Mouse (Mus musculus): ENCODE results near the gene Hs2st1. TPM values are rescaled to one million over a fixed set of nuclear protein-coding genes. Genes with fewer than 3 reads are reported as not detected.

The Hs2st1 gene
- total RNA-seq, 4 experiments from 2014 or later, result 6.7 to 9.6 (median 7.6) TPM

- DNase-seq (ENCODE audit: low spot score), result no peak
Measured at GRCm38 (mm10) chr3:144398166-144398565, 171.8 kb downstream of the Hs2st1 start.

DNA sequence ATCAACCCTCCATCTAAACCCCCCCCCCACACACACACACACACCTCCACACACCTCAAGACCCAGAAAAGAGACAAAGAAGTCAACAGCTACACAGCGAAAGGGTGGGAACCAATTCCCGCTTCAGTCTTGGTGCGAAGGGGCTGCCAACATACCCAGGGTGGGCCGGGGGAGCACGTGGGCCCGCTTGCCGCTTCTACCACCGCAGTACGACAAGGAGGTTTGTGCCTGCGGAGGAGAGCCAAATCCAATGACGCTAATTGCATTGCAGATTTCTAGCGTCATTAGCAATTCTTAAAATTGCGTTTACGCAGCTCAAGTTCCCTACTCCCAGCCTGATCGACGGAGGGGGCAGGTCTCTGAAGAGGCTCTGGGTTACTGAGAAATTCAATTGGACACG, 173.5 kb downstream of the Hs2st1 start:
- DNase-seq (ENCODE audit: low spot score), result no peak

- no peak for DNase-seq (ENCODE audit: low spot score)
Measured at GRCm38 (mm10) chr3:144394454-144394943, 175.5 kb downstream of the Hs2st1 start.

- no peak for DNase-seq (ENCODE audit: low spot score)
Measured at GRCm38 (mm10) chr3:144386446-144386845, 183.5 kb downstream of the Hs2st1 start.

DNA sequence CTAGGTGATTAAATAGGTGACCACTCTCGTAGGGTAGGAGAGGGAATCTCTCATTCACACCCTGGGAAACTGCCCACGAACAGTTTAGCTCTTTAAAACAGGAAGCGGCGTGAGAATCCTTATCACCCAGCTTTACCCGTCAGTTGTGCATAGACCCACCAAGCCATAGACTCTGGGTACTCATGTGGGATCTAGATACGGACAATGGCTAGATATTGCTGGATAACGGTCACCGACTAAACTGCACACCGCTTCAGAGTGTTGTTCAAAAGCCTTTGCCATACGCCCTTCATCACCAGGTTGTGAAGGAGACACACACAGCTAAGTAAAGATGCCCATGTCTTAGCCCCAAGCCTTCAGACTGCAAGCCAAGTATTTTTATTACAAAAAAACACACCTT, 185.3 kb downstream of the Hs2st1 start:
- DNase-seq (ENCODE audit: low spot score), result no peak

- no peak for DNase-seq (ENCODE audit: low spot score)
Measured at GRCm38 (mm10) chr3:144381431-144381980, 188.5 kb downstream of the Hs2st1 start.

GRCm38 (mm10) chr3:144380921-144381320, 189.1 kb downstream of the Hs2st1 start:
- DNase-seq (ENCODE audit: low spot score), result peak; percentile 71

DNA sequence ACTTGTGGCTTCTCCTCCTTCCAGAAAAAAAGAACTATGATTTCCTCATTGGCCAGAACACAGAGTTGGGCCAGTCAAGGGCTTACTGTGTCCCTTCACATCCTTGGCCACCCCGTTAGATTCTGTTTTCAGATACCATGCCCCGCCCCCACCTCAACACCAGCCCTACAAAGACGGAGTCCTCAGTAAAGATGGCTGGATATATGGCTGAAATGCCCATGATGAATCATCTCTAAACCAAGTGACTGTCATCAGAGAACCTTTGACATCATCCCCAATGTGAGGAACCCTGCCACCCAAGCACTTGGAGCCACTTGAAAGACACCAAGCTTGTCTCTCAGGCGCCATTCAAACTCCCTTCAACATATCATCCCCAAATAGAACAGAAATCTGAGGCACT, 190.2 kb downstream of the Hs2st1 start:
- DNase-seq (ENCODE audit: low spot score), result no peak

Other genes starting within 250 kb of the Hs2st1 start
- 100 to 1,000 TPM; 133 to 136 (median 134) TPM for gene Selenof, start 123 bp upstream of the Hs2st1 start, total RNA-seq (2022)
- 100 to 1,000 TPM; 329 to 372 (median 356) TPM for gene Sh3glb1, start 150.2 kb upstream of the Hs2st1 start, total RNA-seq (2022)
- 1 to 10 TPM in 1 of 4 experiments, under 1 TPM in 3; 0.66 to 1.3 (median 0.76) TPM for gene Clca3a1, start 190.8 kb upstream of the Hs2st1 start, total RNA-seq (2022)
- gene Clca3a2, start 249.3 kb upstream of the Hs2st1 start, total RNA-seq (2022), result under 1 TPM in 3 of 4 experiments, not detected in 1; 0.09 to 0.41 (median 0.20) TPM

All from heart, adult 8-10 months (tissue).